Mouse (Mus musculus) embryonic fibroblast, embryonic 13.5 days (primary cell): Measurements from ENCODE around the gene Bin2.

Source experiments
- CTCF ChIP-seq: IDR thresholded peaks from 2 replicates; pipeline ENCODE4 v1.5.1; 2011; ENCODE audit warnings: mild to moderate bottlenecking, control low read depth, low read length, moderate library complexity, borderline replicate concordance; ENCODE audit not compliant: insufficient read depth
- POLR2A ChIP-seq: IDR thresholded peaks from 2 replicates; pipeline ENCODE4 v1.6.1; 2011; ENCODE audit warnings: low read depth, mild to moderate bottlenecking, control low read depth, low read length, moderate library complexity

- TF ChIP-seq CTCF (no peak), POLR2A (no peak)
Measured at GRCm38 (mm10) chr15:100628797-100629196, 40.6 kb downstream of the Bin2 start.
